Mouse (Mus musculus): ENCODE data around the gene Sumo3.

GRCm38 (mm10) chr10:77560090-77560489, 45.8 kb upstream of the Sumo3 start:
- TF ChIP-seq CTCF (conservative IDR thresholded peaks at IDR 0.05; ENCODE audit: insufficient read depth, insufficient read length, low read depth, low read length) = no peak
- no peak for TF ChIP-seq POLR2A (IDR thresholded peaks at IDR 0.05; ENCODE audit: low read depth, low read length)

Measured in kidney, adult 2 months (tissue).